Mouse (Mus musculus) heart, embryonic 14.5 days (tissue): ENCODE results near the gene Insl5. TPM values are rescaled to one million over a fixed set of nuclear protein-coding genes. Genes with fewer than 3 reads are reported as not detected.
A peak's percentile ranks its signal among the peaks of the same experiment; 100 is the strongest.

ENCODE experiments used
- ATAC-seq: fragments of 200-750 bp; cut with Nextera tagmentation; 2 replicates; pipeline ENCODE4 v1.8.0; 2017; ENCODE audit warnings: low read depth, moderate TSS enrichment; ENCODE audit not compliant: insufficient number of reproducible peaks, insufficient read depth, low FRiP score
- H3K27ac ChIP-seq, 2 experiments: fragments of 200-500 bp in 1 of 2; fragments of 300-500 bp in 1 of 2; sonication (generic) in 1 of 2; replicated peaks in 1 of 2; 2 replicates each; pipeline ENCODE4 v1.5.1; 2012 to 2014; ENCODE audit warnings: low read depth in 2 of 2, low read length in 2 of 2, control low read depth in 1 of 2, mild to moderate bottlenecking in 1 of 2, mixed read lengths in 1 of 2; ENCODE audit not compliant: control insufficient read depth in 1 of 2, insufficient read depth in 1 of 2
- H3K27me3 ChIP-seq: fragments of 300-500 bp; sonication (generic); 2 replicates; pipeline ENCODE4 v1.6.1; 2014; ENCODE audit warnings: mild to moderate bottlenecking, low read length, control low read depth; ENCODE audit not compliant: control insufficient read depth, insufficient read depth
- H3K36me3 ChIP-seq: fragments of 300-500 bp; sonication (generic); 2 replicates; pipeline ENCODE4 v1.6.1; 2014; ENCODE audit warnings: mild to moderate bottlenecking, control low read depth, low read length, mixed read lengths; ENCODE audit not compliant: control insufficient read depth, insufficient read depth
- H3K4me1 ChIP-seq, 2 experiments: fragments of 200-500 bp in 1 of 2; fragments of 300-500 bp in 1 of 2; sonication (generic) in 1 of 2; 2 replicates each; pipeline ENCODE4 v1.6.1; 2012 to 2014; ENCODE audit warnings: low read length in 2 of 2, control low read depth in 1 of 2, mixed read lengths in 1 of 2; ENCODE audit not compliant: control insufficient read depth in 2 of 2, insufficient read depth in 2 of 2
- H3K4me2 ChIP-seq: fragments of 300-500 bp; sonication (generic); 2 replicates; pipeline ENCODE4 v1.6.1; 2014; ENCODE audit warnings: mild to moderate bottlenecking, low read length
- H3K4me3 ChIP-seq, 2 experiments: fragments of 200-500 bp in 1 of 2; fragments of 300-500 bp in 1 of 2; sonication (generic) in 1 of 2; 2 replicates each; pipeline ENCODE4 v1.5.1; 2012 to 2014; ENCODE audit warnings: low read length in 2 of 2, mild to moderate bottlenecking in 2 of 2, control low read depth in 1 of 2, low read depth in 1 of 2, moderate library complexity in 1 of 2; ENCODE audit not compliant: control insufficient read depth in 1 of 2, insufficient read depth in 1 of 2
- H3K9ac ChIP-seq: fragments of 300-500 bp; sonication (generic); 2 replicates; pipeline ENCODE4 v1.6.1; 2014; ENCODE audit warnings: mild to moderate bottlenecking, low read length
- H3K9me3 ChIP-seq: fragments of 300-500 bp; sonication (generic); 2 replicates; pipeline ENCODE4 v1.6.1; 2016; ENCODE audit warnings: low read length, control low read depth; ENCODE audit not compliant: control insufficient read depth
- WGBS: fragments of 180-500 bp; shearing (Covaris S2); extraction: QIAGEN DNeasy Blood & Tissue Kit; methylation state at CpG from one replicate; pipeline ENCODE4 v1.1.7; 2014; 5-methylcytosine and 5-hydroxymethylcytosine counted together
- polyA plus RNA-seq: library from polyadenylated mRNA; unstranded; fragments of >200 nt; fragmentation: Nextera tagmentation; extraction: Ambion mirVana; gene quantifications from 2 replicates; pipeline ENCODE4 v1.2.1, GENCODE M21; 2014

Insl5 gene
- polyA plus RNA-seq, 1 experiment from 2014 or later: not detected

DNA sequence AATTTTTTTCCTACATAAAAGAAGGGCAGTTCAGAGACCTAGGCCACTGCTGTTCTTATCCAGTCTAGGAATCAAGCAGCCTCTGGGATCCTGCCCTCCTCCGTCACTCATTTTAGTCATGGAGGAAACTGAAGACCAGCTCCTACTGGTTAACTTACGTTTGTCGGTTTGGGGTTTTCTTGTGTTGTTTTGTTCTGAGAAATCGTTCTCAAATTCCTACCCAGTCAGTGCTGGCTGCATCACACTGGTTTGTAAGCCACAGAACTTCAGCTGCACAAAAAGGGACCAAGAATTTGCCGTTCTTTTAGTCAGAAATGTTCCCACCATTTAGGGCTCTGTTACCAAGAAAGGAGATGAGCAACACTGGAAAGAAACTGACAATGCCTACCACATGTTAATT lies 37.3 kb downstream of the Insl5 start:
- 72% methylated on average over 5 of the region's 5 CpGs for WGBS

GRCm38 (mm10) chr4:102988526-102988925 lies 38.1 kb downstream of the Insl5 start:
- Histone ChIP-seq H3K27me3 (no peaks in the 10 kb centered on the region), H3K4me1 (no peaks in the 10 kb centered on the region), H3K9ac (no peak overlapping the region), H3K36me3 (no peaks in the 10 kb centered on the region), H3K27ac (no peak overlapping the region), H3K9me3 (no peaks in the 10 kb centered on the region), H3K4me2 (no peak overlapping the region), H3K4me3 (no peak overlapping the region)
- WGBS: 55% methylated on average over 6 of the region's 6 CpGs
- no peak for ATAC-seq

More for the DNA sequence above, 37.3 kb downstream of the Insl5 start:
- Histone ChIP-seq H3K27me3 (no peaks in the 10 kb centered on the region), H3K36me3 (no peaks in the 10 kb centered on the region), H3K4me2 (no peak overlapping the region), H3K4me1 (no peaks in the 10 kb centered on the region), H3K9ac (no peak overlapping the region), H3K4me3 (no peak overlapping the region), H3K27ac (no peak overlapping the region), H3K9me3 (no peaks in the 10 kb centered on the region)
- ATAC-seq: no peak

- no peak for ATAC-seq
- Histone ChIP-seq H3K4me1 (no peaks in the 10 kb centered on the region), H3K27me3 (no peaks in the 10 kb centered on the region), H3K4me2 (no peak overlapping the region), H3K36me3 (no peaks in the 10 kb centered on the region), H3K9ac (no peak overlapping the region), H3K27ac (no peak overlapping the region), H3K9me3 (no peaks in the 10 kb centered on the region), H3K4me3 (no peak overlapping the region)
- WGBS: 65% methylated on average over 2 of the region's 2 CpGs
Observed at GRCm38 (mm10) chr4:102987756-102988155, 38.9 kb downstream of the Insl5 start.

- Histone ChIP-seq H3K9ac (no peak overlapping the region), H3K9me3 (no peaks in the 10 kb centered on the region), H3K27ac (no peak overlapping the region), H3K4me3 (no peak overlapping the region), H3K27me3 (no peaks in the 10 kb centered on the region), H3K4me2 (no peak overlapping the region), H3K4me1 (no peaks in the 10 kb centered on the region), H3K36me3 (no peaks in the 10 kb centered on the region)
- WGBS: 35% methylated on average over 4 of the region's 4 CpGs
- ATAC-seq: no peak
Observed at GRCm38 (mm10) chr4:102987325-102987724, 39.3 kb downstream of the Insl5 start.

- Histone ChIP-seq H3K27ac (no peak overlapping the region), H3K4me1 (no peaks in the 10 kb centered on the region), H3K9ac (no peak overlapping the region), H3K4me3 (no peak overlapping the region), H3K36me3 (no peaks in the 10 kb centered on the region), H3K9me3 (no peaks in the 10 kb centered on the region), H3K4me2 (no peak overlapping the region), H3K27me3 (no peaks in the 10 kb centered on the region)
- no peak for ATAC-seq
- 6% methylated on average over 2 of the region's 2 CpGs for WGBS
Observed at GRCm38 (mm10) chr4:102986917-102987316, 39.7 kb downstream of the Insl5 start.

GRCm38 (mm10) chr4:102986173-102986572 lies 40.5 kb downstream of the Insl5 start:
- Histone ChIP-seq H3K9ac (no peak overlapping the region), H3K27ac (no peak overlapping the region), H3K4me3 (no peak overlapping the region), H3K4me2 (no peak overlapping the region), H3K4me1 (no peaks in the 10 kb centered on the region), H3K9me3 (peaks cover 3% of the 10 kb centered on the region; the same call in 1 of the 2 replicates), H3K36me3 (no peaks in the 10 kb centered on the region), H3K27me3 (no peaks in the 10 kb centered on the region)
- ATAC-seq: no peak
- 72% methylated on average over 7 of the region's 7 CpGs for WGBS

DNA sequence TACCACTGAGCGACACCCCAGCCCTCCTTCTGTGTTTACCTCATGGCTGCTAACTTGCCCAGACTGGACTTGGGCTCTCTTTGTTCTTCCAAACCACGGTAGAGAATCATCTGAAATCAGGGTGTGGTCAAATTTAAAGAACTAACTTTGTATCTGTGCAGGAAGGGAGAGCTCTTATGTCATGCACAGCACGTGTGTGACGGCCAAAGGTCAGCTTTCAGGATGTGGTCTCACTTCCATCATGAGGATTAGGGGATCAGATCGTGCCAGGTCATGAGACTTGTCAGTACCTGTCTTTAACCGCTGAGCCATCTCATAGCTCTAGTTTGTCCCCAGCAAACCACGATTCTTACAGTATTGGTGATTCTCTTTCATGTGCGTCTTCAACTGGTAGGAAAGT lies 44.9 kb downstream of the Insl5 start:
- Histone ChIP-seq H3K27ac (no peak overlapping the region), H3K9ac (no peak overlapping the region), H3K4me1 (peaks cover 2 to 11% of the 10 kb centered on the region in 2 experiments; a peak in 1 of 4 replicates), H3K4me2 (no peak overlapping the region), H3K4me3 (no peak overlapping the region), H3K36me3 (no peaks in the 10 kb centered on the region), H3K9me3 (peaks cover 5% of the 10 kb centered on the region; the same call in 1 of the 2 replicates), H3K27me3 (peaks cover 7% of the 10 kb centered on the region; the same call in 1 of the 2 replicates)
- WGBS: 76% methylated on average over 8 of the region's 8 CpGs
- ATAC-seq: no peak

GRCm38 (mm10) chr4:102979385-102979784 lies 47.3 kb downstream of the Insl5 start:
- H3K9me3 ChIP-seq: peaks cover 5% of the 10 kb centered on the region; the same call in 1 of the 2 replicates
- peak overlapping the region; percentile 84 for H3K4me2 ChIP-seq
- no peak overlapping the region for H3K9ac ChIP-seq
- peaks cover 2 to 11% of the 10 kb centered on the region in 2 experiments; a peak in 1 of 4 replicates for H3K4me1 ChIP-seq
- ATAC-seq: no peak
- 37% methylated on average over 5 of the region's 5 CpGs for WGBS
- peak overlapping the region in 1 of 2 experiments; percentile 35; a peak in 3 of 4 replicates for H3K4me3 ChIP-seq
- no peaks in the 10 kb centered on the region for H3K36me3 ChIP-seq
- H3K27ac ChIP-seq: no peak overlapping the region
- H3K27me3 ChIP-seq: peaks cover 13% of the 10 kb centered on the region; the same call in 1 of the 2 replicates
